Mouse (Mus musculus) midbrain, embryonic 11.5 days (tissue): Measurements from ENCODE around the gene Syngr3. TPM values are rescaled to one million over a fixed set of nuclear protein-coding genes. Genes with fewer than 3 reads are reported as not detected.

Source experiments
- ATAC-seq: fragments of 200-750 bp; cut with Nextera tagmentation; 2 replicates; pipeline ENCODE4 v1.8.0; 2017; ENCODE audit warnings: moderate TSS enrichment, moderate library complexity; ENCODE audit not compliant: low FRiP score
- DNase-seq: peaks from one replicate; pipeline ENCODE4 v3.0.0; 2015; ENCODE audit warnings: low spot score; ENCODE audit errors: missing footprints
- H3K27ac ChIP-seq: fragments of 300-500 bp; sonication (generic); 2 replicates; pipeline ENCODE4 v1.5.1; 2014; ENCODE audit warnings: low read depth, low read length
- H3K27me3 ChIP-seq: fragments of 300-500 bp; sonication (generic); 2 replicates; pipeline ENCODE4 v1.6.1; 2014; ENCODE audit warnings: mild to moderate bottlenecking, low read length, moderate library complexity, mixed read lengths; ENCODE audit not compliant: control insufficient read depth, insufficient read depth
- H3K36me3 ChIP-seq: fragments of 300-500 bp; sonication (generic); 2 replicates; pipeline ENCODE4 v1.6.1; 2014; ENCODE audit warnings: mild to moderate bottlenecking, low read length, moderate library complexity, mixed read lengths; ENCODE audit not compliant: control insufficient read depth, insufficient read depth
- H3K4me1 ChIP-seq: fragments of 300-500 bp; sonication (generic); 2 replicates; pipeline ENCODE4 v1.6.1; 2014; ENCODE audit warnings: low read length; ENCODE audit not compliant: control insufficient read depth, insufficient read depth
- H3K4me2 ChIP-seq: fragments of 300-500 bp; sonication (generic); 2 replicates; pipeline ENCODE4 v1.6.1; 2014; ENCODE audit warnings: mild to moderate bottlenecking, moderate library complexity
- H3K4me3 ChIP-seq: fragments of 300-500 bp; sonication (generic); 2 replicates; pipeline ENCODE4 v1.5.1; 2014; ENCODE audit warnings: low read depth, low read length
- H3K9ac ChIP-seq: fragments of 300-500 bp; sonication (generic); 2 replicates; pipeline ENCODE4 v1.6.1; 2014; ENCODE audit warnings: low read length
- H3K9me3 ChIP-seq: fragments of 300-500 bp; sonication (generic); 2 replicates; pipeline ENCODE4 v1.6.1; 2016; ENCODE audit warnings: low read length; ENCODE audit not compliant: control insufficient read depth
- WGBS: fragments of 180-500 bp; shearing (Covaris S2); extraction: QIAGEN DNeasy Blood & Tissue Kit; methylation state at CpG from one replicate; pipeline ENCODE4 v1.1.7; 2014; 5-methylcytosine and 5-hydroxymethylcytosine counted together
- polyA plus RNA-seq: library from polyadenylated mRNA; unstranded; fragments of >200 nt; fragmentation: Nextera tagmentation; extraction: Ambion mirVana; gene quantifications from 2 replicates; pipeline ENCODE4 v1.2.1, GENCODE M21; 2014

Gene Syngr3
- polyA plus RNA-seq, 1 experiment from 2014 or later: 13.4 TPM

DNA sequence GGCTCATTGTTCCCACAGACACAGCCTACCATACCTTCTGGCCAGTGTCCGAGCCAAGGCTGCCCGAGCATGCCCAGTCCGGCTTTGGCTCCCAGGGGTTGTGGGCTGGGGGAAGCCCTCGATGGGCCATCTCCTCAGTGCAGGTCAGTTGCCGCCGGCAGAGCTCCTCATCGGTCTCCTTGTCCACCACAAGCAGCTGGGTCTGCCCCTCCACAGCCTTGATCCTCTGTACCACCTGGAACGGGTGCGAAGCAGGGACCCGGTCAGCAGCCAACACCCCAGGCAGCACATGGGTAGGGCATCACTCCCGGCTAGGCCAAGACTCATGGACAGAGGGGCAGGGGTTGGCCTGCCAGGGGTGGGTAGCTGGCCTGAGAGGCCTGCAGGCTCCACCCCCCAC is 42.3 kb downstream of the Syngr3 start:
- no peak overlapping the region for H3K9ac ChIP-seq
- ATAC-seq (no peak), DNase-seq (no peak)
- WGBS: 84% methylated on average over 11 of the region's 11 CpGs
- H3K4me3 ChIP-seq: no peak overlapping the region
- peaks cover 10% of the 10 kb centered on the region; the same call in 1 of the 2 replicates for H3K27me3 ChIP-seq
- H3K9me3 ChIP-seq: no peaks in the 10 kb centered on the region
- H3K36me3 ChIP-seq: no peaks in the 10 kb centered on the region
- peaks cover 9% of the 10 kb centered on the region for H3K4me1 ChIP-seq
- no peak overlapping the region for H3K4me2 ChIP-seq
- no peak overlapping the region for H3K27ac ChIP-seq

DNA sequence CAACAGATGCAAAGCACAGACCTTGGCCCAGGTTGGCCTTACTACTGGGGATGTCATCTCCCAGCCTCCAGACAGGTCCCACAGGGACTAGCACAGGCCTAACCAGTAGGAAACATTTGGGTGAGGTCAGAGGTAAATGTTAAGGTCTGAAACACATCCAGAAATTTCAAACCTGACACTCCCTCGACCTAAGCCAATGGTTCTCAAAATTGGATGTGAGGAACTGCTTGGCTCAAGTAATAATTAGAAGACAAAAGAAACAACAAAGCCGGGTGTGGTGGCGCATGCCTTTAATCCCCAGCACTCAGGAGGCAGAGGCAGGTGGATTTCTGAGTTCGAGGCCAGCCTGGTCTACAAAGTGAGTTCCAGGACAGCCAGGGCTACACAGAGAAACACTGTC is 43.4 kb downstream of the Syngr3 start:
- Histone ChIP-seq H3K36me3 (no peaks in the 10 kb centered on the region), H3K27me3 (peaks cover 10% of the 10 kb centered on the region; the same call in 1 of the 2 replicates), H3K4me1 (peaks cover 9% of the 10 kb centered on the region), H3K4me3 (no peak overlapping the region), H3K9me3 (no peaks in the 10 kb centered on the region), H3K9ac (no peak overlapping the region), H3K4me2 (no peak overlapping the region), H3K27ac (no peak overlapping the region)
- ATAC-seq (no peak), DNase-seq (no peak)
- 87% methylated on average over 4 of the region's 4 CpGs for WGBS

DNA sequence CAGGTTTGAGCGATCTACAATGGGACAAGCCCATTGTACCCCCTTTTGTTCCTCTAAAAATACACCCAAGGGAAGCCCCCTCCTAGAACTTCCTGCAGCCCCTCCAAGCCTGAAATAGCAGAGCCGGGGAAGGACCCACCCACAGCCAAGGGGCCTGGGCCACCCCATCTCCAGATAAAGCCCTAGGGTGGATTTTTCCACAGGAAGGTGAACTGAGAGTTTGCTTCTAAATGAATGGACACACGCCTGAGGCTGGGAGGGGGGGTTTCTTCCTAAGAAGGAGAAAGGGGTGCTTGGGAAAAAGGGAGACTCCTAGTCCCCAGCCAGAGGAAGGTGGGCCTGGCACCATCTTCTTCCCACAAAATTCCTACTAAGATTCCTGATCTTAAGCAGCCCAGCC is 43.8 kb downstream of the Syngr3 start:
- no peaks in the 10 kb centered on the region for H3K9me3 ChIP-seq
- H3K9ac ChIP-seq: no peak overlapping the region
- DNase-seq (no peak), ATAC-seq (no peak)
- H3K4me2 ChIP-seq: no peak overlapping the region
- H3K27ac ChIP-seq: no peak overlapping the region
- peaks cover 8% of the 10 kb centered on the region; the same call in 1 of the 2 replicates for H3K27me3 ChIP-seq
- H3K4me3 ChIP-seq: no peak overlapping the region
- H3K4me1 ChIP-seq: peaks cover 9% of the 10 kb centered on the region
- no peaks in the 10 kb centered on the region for H3K36me3 ChIP-seq
- 77% methylated on average over 3 of the region's 3 CpGs for WGBS

DNA sequence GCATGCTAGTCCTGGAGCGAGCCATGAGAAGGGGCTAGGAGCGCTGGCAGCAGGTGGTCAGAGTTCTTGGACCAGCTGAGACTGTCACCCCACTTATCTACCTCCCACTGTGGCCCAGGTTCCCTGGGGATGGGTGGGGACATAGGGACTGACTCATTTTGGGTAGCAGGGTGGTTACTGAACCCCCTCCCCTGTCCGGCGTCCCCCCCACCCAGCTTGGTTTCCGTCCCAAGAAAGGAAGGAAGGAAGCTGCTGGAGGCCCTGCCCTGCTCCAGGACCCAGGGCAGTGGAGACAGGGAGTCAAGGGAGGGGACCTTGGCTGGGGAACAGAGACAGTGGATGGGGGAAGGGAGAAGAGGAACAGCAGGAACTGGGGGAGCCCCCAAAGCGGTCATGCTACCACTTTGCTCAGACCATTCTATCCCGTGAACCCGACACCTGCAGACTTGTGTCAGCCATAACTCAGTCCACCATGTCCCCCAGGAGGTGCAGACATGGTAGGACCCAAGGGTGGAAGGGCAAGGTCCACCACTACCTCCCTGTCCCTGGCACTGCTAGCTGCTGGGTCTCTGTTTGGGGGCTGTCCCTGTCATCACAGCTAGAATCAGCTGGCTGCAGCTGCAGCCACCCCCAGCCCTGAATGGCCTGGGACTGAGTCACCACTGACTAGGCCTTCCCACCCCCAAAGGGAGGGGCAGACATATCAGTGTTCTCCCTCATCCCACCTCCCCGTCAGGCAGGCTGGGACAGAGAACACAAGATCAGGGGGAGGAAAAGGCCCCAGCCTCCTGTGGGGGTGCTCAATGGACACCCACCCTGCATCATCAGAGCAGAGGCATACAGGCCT is 44.7 kb downstream of the Syngr3 start:
- WGBS: 86% methylated on average over 9 of the region's 9 CpGs
- Histone ChIP-seq H3K27me3 (peaks cover 2% of the 10 kb centered on the region; the same call in 1 of the 2 replicates), H3K4me2 (no peak overlapping the region), H3K9ac (no peak overlapping the region), H3K9me3 (no peaks in the 10 kb centered on the region), H3K4me1 (peaks cover 6% of the 10 kb centered on the region), H3K4me3 (no peak overlapping the region), H3K36me3 (no peaks in the 10 kb centered on the region), H3K27ac (no peak overlapping the region)
- DNase-seq (no peak), ATAC-seq (no peak)

DNA sequence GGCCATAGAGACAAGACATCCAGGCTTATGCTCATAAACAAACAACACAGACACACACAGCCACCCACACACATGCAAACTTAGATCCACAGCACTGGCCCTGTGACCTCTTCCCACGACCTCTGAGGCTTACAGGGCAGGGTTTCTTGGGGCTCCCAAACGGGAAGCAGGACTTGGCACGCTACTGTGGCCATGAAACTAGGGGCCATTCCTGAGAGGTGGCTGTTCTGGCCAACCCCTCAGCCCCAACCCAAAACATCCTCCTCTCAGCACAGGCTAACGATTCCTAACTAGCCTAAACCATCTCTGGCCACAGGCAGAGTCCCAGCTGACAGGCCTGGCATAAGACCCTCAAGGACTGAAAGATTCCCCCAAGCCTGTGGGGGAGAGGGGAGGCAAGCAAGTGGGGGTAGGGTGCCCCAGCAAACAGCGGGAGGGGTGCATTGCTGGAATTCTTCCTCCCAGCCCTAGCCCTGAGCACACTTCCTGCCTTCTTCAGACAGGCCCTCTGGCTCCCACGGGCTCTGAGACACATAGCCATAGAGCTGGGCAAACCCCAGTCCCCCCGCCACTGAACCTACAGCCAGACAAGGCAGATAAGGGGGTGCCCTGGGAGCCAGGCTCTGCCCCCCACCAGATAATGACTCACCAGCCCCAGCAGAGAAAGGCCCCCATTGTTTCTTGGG is 45.6 kb downstream of the Syngr3 start:
- peaks cover 2% of the 10 kb centered on the region; the same call in 1 of the 2 replicates for H3K27me3 ChIP-seq
- no peaks in the 10 kb centered on the region for H3K9me3 ChIP-seq
- ATAC-seq (no peak), DNase-seq (no peak)
- H3K36me3 ChIP-seq: no peaks in the 10 kb centered on the region
- H3K27ac ChIP-seq: no peak overlapping the region
- no peaks in the 10 kb centered on the region for H3K4me1 ChIP-seq
- H3K4me3 ChIP-seq: no peak overlapping the region
- WGBS: 53% methylated on average over 7 of the region's 7 CpGs
- no peak overlapping the region for H3K9ac ChIP-seq
- no peak overlapping the region for H3K4me2 ChIP-seq

DNA sequence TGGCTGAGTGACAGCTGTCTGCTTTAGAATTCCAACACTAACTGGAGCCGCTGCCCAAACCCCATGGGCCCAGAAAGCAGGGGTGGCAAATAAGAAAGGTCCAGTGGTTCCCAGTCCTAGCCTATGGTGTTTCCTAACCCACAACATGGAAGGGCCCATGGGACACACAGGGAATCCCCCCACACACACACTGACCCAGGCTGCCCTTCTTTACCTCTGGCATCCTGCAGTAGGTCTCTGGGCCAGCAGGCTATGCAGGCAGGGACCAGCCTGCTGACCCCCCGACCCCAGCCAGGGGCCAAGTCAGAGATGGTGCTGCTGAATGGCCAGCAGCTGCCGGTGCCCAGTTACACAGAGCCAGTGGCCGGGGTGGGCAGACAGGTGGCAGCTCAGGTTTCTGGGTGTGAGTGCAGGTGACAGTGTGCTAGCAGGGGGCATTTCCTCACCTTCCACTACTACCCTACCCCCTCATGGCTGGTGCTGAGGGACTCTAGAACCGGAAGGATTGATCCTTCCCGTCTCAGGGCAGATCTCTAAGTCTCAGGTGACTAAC is 46.9 kb downstream of the Syngr3 start:
- no peaks in the 10 kb centered on the region for H3K36me3 ChIP-seq
- WGBS: 81% methylated on average over 6 of the region's 6 CpGs
- no peak overlapping the region for H3K4me3 ChIP-seq
- DNase-seq (no peak), ATAC-seq (no peak)
- H3K9ac ChIP-seq: no peak overlapping the region
- no peaks in the 10 kb centered on the region for H3K4me1 ChIP-seq
- no peaks in the 10 kb centered on the region for H3K27me3 ChIP-seq
- H3K27ac ChIP-seq: no peak overlapping the region
- H3K4me2 ChIP-seq: no peak overlapping the region
- no peaks in the 10 kb centered on the region for H3K9me3 ChIP-seq

DNA sequence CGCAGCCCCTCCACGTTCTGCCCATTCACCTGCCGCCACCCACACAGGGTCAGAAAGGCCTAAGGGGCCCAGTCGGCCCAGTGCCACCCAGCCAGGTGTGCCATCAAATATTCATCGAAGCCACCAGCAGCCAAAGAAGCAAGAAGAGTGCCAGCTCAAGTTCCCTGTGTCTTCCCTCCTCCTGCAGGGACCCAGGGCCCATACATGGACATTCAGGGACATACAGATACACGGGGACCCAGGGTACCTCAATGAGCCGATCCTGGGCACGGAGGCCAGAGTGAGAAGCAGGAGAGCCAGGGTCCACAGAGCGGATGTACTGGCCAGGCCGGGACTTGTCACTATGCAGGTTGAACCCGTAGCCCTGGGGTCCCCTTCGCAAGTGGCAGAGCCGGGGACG is 47.8 kb downstream of the Syngr3 start:
- no peak overlapping the region for H3K4me3 ChIP-seq
- no peaks in the 10 kb centered on the region for H3K9me3 ChIP-seq
- H3K4me2 ChIP-seq: no peak overlapping the region
- no peak for DNase-seq
- 92% methylated on average over 14 of the region's 14 CpGs for WGBS
- no peak for ATAC-seq
- H3K27ac ChIP-seq: no peak overlapping the region
- no peaks in the 10 kb centered on the region for H3K4me1 ChIP-seq
- H3K9ac ChIP-seq: no peak overlapping the region
- no peaks in the 10 kb centered on the region for H3K36me3 ChIP-seq
- H3K27me3 ChIP-seq: no peaks in the 10 kb centered on the region

DNA sequence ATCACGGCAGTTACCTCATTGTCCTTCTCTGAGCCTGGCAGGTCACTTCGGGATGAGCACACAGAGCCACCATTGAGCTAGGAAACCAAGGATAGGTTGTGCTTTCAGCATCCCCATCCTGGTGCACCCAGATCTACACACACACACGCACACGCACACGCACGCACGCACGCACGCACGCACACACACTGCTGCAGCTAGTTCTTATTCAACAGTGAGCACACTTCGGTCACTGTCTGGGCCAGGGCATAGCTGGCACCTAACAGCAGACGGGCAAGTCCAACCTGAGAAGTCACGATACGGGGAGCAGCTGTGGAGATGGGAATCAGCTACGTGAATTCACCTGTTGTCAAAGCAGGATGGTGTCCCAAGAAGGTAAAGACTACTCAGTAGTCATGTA is 49.2 kb downstream of the Syngr3 start:
- Histone ChIP-seq H3K9me3 (no peaks in the 10 kb centered on the region), H3K27ac (no peak overlapping the region), H3K9ac (no peak overlapping the region), H3K4me2 (no peak overlapping the region), H3K4me1 (no peaks in the 10 kb centered on the region), H3K4me3 (no peak overlapping the region), H3K36me3 (no peaks in the 10 kb centered on the region), H3K27me3 (no peaks in the 10 kb centered on the region)
- 94% methylated on average over 15 of the region's 15 CpGs for WGBS
- no peak for ATAC-seq
- DNase-seq: no peak

DNA sequence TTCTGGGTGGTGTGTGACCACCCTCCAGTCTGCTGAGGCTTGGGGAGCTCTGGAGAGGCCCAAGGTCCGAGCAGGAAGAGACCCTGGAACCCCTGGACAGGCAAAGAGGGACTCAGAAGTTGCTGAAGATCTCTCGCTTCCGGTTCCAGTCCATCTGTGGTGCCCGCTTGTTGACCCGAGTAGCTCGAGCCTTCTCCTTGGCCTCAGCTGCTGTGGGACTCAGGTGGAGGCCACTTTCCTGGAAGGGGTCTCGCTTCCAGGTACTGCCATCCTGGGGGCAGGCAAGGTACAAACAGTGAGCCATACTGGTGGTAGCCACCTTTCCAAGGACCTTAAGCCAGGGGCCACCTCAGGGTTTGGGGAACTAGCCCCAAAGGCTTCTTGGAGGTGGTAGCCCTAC is 49.6 kb downstream of the Syngr3 start:
- H3K36me3 ChIP-seq: no peaks in the 10 kb centered on the region
- DNase-seq (no peak), ATAC-seq (no peak)
- no peak overlapping the region for H3K4me2 ChIP-seq
- no peak overlapping the region for H3K4me3 ChIP-seq
- H3K27ac ChIP-seq: no peak overlapping the region
- no peaks in the 10 kb centered on the region for H3K9me3 ChIP-seq
- no peak overlapping the region for H3K9ac ChIP-seq
- no peaks in the 10 kb centered on the region for H3K27me3 ChIP-seq
- H3K4me1 ChIP-seq: no peaks in the 10 kb centered on the region
- WGBS: 87% methylated on average over 7 of the region's 7 CpGs
